Mouse (Mus musculus) heart, embryonic 16.5 days (tissue): ENCODE results near the gene Cd2ap. TPM values are rescaled to one million over a fixed set of nuclear protein-coding genes. Genes with fewer than 3 reads are reported as not detected.

ENCODE experiments used
- ATAC-seq: fragments of 200-750 bp; cut with Nextera tagmentation; replicated peaks from 2 replicates; pipeline ENCODE4 v1.8.0; 2017; ENCODE audit warnings: moderate number of reproducible peaks; ENCODE audit not compliant: insufficient read depth, low FRiP score; ENCODE audit errors: extremely low read depth
- H3K27ac ChIP-seq: fragments of 300-500 bp; sonication (generic); 2 replicates; pipeline ENCODE4 v1.5.1; 2014; ENCODE audit warnings: mild to moderate bottlenecking, low read length, control low read depth, moderate library complexity
- H3K27me3 ChIP-seq: fragments of 300-500 bp; sonication (generic); 2 replicates; pipeline ENCODE4 v1.6.1; 2014; ENCODE audit warnings: low read length, mixed read lengths; ENCODE audit not compliant: control insufficient read depth, insufficient read depth
- H3K36me3 ChIP-seq: fragments of 300-500 bp; sonication (generic); 2 replicates; pipeline ENCODE4 v1.6.1; 2014; ENCODE audit not compliant: control insufficient read depth, insufficient read depth
- H3K4me1 ChIP-seq: fragments of 300-500 bp; sonication (generic); 2 replicates; pipeline ENCODE4 v1.6.1; 2014; ENCODE audit warnings: low read length, mixed read lengths; ENCODE audit not compliant: control insufficient read depth, insufficient read depth
- H3K4me2 ChIP-seq: fragments of 300-500 bp; sonication (generic); 2 replicates; pipeline ENCODE4 v1.6.1; 2014; ENCODE audit warnings: low read depth, mild to moderate bottlenecking, control low read depth, low read length
- H3K4me3 ChIP-seq: fragments of 300-500 bp; sonication (generic); 2 replicates; pipeline ENCODE4 v1.5.1; 2014; ENCODE audit warnings: mild to moderate bottlenecking, control low read depth, low read length
- H3K9ac ChIP-seq: fragments of 300-500 bp; sonication (generic); 2 replicates; pipeline ENCODE4 v1.6.1; 2014; ENCODE audit warnings: low read length, control low read depth
- H3K9me3 ChIP-seq: fragments of 300-500 bp; sonication (generic); replicated peaks from 2 replicates; pipeline ENCODE4 v1.6.1; 2016; ENCODE audit warnings: low read length; ENCODE audit not compliant: control insufficient read depth
- WGBS: fragments of 180-500 bp; shearing (Covaris S2); extraction: QIAGEN DNeasy Blood & Tissue Kit; methylation state at CpG from one replicate; pipeline ENCODE4 v1.1.7; 2014; 5-methylcytosine and 5-hydroxymethylcytosine counted together
- polyA plus RNA-seq: library from polyadenylated mRNA; unstranded; fragments of >200 nt; fragmentation: Nextera tagmentation; extraction: Ambion mirVana; gene quantifications from 2 replicates; pipeline ENCODE4 v1.2.1, GENCODE M21; 2015

Cd2ap gene
- 13.7 and 15.0 TPM in 2 replicates for polyA plus RNA-seq

DNA sequence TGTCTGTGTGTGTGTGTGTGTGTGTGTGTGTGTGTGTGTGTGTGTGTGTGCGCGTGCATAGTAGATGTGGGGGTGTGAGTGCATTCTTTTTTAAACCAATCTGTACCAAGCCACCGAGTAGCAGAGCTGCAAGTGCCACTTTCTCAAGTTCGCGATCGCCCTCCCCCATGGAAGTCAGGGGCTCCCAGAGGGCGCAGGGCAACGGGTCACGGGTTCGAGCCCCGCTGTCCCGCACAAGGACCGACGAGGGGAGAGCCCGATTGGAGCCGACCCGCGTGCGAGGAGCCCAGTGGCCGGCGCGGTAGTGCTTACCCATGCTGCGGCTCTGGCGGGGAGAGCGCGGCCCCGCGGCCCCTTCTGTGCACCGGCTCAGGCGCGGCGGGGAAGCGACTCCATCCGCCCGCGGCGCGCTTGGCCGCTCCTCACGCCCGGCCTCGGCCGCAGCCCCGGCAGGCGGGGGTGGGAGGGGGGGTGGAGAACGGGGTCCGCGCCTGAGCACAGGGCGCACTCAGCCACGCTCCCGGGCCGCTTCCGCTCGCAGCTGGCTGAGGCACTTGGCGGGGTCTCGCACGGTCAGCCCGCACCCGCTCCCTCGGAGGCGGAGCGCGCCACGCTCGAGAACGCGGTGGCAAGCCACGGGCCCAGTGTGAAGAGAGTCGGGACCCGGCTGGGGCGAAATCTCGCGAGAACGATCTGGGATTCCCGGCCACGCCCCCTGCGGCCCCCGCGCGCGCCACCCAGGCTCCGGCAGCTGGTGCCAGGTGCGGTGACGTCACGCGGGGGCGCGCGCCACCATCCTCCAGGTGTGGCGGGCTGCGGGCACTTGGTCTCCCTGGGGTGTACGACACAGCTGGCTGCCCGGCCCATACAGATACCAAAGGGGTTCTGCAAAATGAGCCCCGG is at the start of gene Cd2ap:
Gene Cd2ap (minus strand): TSS at position 665 of the 903 bp plus-strand sequence.
- no peaks in the 10 kb centered on the region for H3K27me3 ChIP-seq
- ATAC-seq = peak; percentile 93
- H3K4me1 ChIP-seq = peaks cover 16% of the 10 kb centered on the region
- H3K36me3 ChIP-seq = no peaks in the 10 kb centered on the region
- H3K9ac ChIP-seq = peak within 1 kb of the TSS; percentile 100
- peak within 1 kb of the TSS; percentile 96 for H3K4me3 ChIP-seq
- H3K27ac ChIP-seq = peak within 1 kb of the TSS; percentile 98
- H3K9me3 ChIP-seq = no peaks in the 10 kb centered on the region
- H3K4me2 ChIP-seq = peak within 1 kb of the TSS; percentile 85
- WGBS = under 1% methylated on average over 91 of the region's 94 CpGs

DNA sequence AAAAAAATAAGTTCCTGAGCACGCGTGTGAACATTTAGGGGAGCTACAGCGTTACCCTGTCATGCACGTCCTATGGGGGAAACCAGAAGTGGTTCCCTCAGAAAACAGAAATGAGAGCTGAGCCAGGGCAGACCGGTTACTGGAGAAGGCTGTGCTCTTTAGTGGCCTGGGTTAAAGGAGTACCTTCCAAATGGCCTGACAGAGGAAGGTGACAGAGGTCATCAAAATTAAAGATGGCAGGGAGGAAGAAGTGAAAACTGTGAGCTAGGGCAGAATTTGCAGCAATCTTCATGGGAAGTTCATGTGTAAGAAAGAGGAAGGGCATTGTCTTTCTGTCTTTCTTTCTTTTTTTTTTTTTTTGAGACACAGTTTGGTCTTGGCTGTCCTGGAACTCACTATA is 48.3 kb upstream of the Cd2ap start:
- ATAC-seq = no peak
- 89% methylated on average over 5 of the region's 5 CpGs for WGBS
- no peak overlapping the region for H3K9ac ChIP-seq

GRCm38 (mm10) chr17:42918810-42919209 is 42.3 kb upstream of the Cd2ap start:
- no peak overlapping the region for H3K27ac ChIP-seq
- ATAC-seq = no peak
- no peak overlapping the region for H3K4me2 ChIP-seq
- no peak overlapping the region for H3K4me3 ChIP-seq
- 47% methylated on average over 9 of the region's 9 CpGs for WGBS
- H3K9me3 ChIP-seq = no peaks in the 10 kb centered on the region
- H3K9ac ChIP-seq = no peak overlapping the region
- H3K4me1 ChIP-seq = no peaks in the 10 kb centered on the region
- H3K36me3 ChIP-seq = no peaks in the 10 kb centered on the region
- H3K27me3 ChIP-seq = no peaks in the 10 kb centered on the region

More for the DNA sequence above, 48.3 kb upstream of the Cd2ap start:
- Histone ChIP-seq H3K4me3 (no peak overlapping the region), H3K36me3 (no peaks in the 10 kb centered on the region), H3K27me3 (no peaks in the 10 kb centered on the region), H3K9me3 (no peaks in the 10 kb centered on the region), H3K4me1 (peaks cover 18% of the 10 kb centered on the region), H3K4me2 (no peak overlapping the region), H3K27ac (no peak overlapping the region)

DNA sequence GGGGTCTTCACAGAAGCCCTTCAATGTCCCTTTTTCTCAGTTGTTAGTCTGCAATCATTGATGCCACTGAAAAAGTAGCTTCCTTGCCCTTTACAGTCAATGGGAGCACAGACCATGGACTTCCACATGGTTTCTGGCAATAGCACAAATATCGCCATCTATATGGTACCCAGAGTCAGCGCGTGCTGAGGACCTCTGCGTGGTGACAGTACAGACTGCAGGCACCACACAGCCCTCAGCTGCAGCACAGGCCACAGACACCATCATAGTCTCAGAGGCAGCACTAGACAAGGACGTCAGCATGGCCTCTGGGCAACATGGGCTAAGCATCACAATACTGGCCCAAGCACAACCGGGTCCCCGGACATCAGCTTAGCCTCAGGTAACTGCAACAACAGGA is 38.3 kb upstream of the Cd2ap start:
- Histone ChIP-seq H3K27ac (no peak overlapping the region), H3K4me1 (no peaks in the 10 kb centered on the region), H3K36me3 (no peaks in the 10 kb centered on the region), H3K4me3 (no peak overlapping the region), H3K4me2 (no peak overlapping the region), H3K9ac (no peak overlapping the region), H3K27me3 (no peaks in the 10 kb centered on the region), H3K9me3 (no peaks in the 10 kb centered on the region)
- ATAC-seq = no peak
- 77% methylated on average over 7 of the region's 7 CpGs for WGBS

DNA sequence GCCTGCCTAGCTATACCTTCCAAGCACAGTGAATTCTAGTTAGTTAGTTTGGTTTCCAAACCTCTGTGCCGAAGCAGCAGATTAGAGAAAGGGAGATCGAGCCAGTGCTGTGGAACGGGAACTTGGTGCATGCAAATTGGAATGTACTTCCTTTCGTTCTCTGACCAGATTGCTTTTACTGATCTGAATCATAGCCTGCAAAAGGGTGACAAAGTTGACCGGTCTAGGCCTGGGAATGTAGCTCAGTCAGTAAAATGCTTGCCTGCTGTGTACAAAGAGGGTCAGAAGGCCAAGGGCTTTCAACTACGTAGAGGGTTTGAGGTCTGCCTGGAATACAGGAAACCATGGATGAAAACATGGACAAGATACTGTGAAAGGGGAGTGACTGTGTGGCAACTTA is 35.7 kb upstream of the Cd2ap start:
- H3K27me3 ChIP-seq = no peaks in the 10 kb centered on the region
- no peaks in the 10 kb centered on the region for H3K9me3 ChIP-seq
- no peak overlapping the region for H3K9ac ChIP-seq
- H3K4me3 ChIP-seq = no peak overlapping the region
- H3K4me1 ChIP-seq = no peaks in the 10 kb centered on the region
- ATAC-seq = no peak
- H3K36me3 ChIP-seq = no peaks in the 10 kb centered on the region
- H3K27ac ChIP-seq = no peak overlapping the region
- WGBS = 64% methylated on average over 6 of the region's 6 CpGs
- no peak overlapping the region for H3K4me2 ChIP-seq

DNA sequence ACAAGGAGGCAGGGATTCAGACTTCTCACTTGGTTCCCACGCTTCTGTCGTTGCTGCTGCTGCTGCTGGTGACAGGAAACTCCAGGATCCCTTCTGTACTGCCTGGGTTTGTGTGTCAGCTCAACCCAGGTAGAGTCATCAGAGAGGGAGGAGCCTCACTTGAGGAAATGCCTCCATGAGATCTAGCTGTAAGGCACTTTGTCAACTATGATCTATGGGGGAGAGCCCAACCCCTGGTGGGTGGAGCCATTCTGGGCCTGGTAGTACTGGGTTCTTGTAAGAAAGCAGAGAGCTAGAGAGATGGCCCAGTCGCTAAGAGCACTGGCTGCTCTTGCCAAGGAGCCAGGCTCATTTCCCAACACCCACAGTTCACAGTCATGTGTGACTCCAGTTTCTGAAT is 34.0 kb upstream of the Cd2ap start:
- no peak overlapping the region for H3K27ac ChIP-seq
- ATAC-seq = no peak
- no peaks in the 10 kb centered on the region for H3K36me3 ChIP-seq
- no peaks in the 10 kb centered on the region for H3K4me1 ChIP-seq
- no peak overlapping the region for H3K4me2 ChIP-seq
- no peak overlapping the region for H3K9ac ChIP-seq
- no peak overlapping the region for H3K4me3 ChIP-seq
- H3K9me3 ChIP-seq = no peaks in the 10 kb centered on the region
- WGBS = 74% methylated on average over 3 of the region's 3 CpGs
- no peaks in the 10 kb centered on the region for H3K27me3 ChIP-seq

DNA sequence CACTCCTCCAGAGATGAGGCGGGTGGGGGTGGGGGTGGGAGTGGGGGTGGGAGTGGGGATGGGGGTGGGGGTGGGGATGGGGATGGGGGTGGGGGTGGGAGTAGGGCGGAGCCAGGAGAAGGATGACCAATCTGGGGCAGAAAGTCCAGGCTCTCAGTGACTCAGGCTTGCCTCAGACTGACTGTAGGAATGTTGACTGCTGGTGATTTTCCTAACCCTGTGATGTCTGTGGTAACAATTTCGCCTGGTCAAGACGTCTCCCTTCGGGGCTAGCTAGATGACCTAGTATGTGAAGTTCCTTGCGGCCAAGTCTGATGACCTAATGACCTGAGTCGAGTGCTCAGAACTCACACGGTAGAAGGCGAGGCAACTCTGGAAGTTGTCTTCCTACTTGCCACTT is 32.9 kb upstream of the Cd2ap start:
- Histone ChIP-seq H3K9ac (no peak overlapping the region), H3K4me3 (no peak overlapping the region), H3K36me3 (no peaks in the 10 kb centered on the region), H3K27me3 (no peaks in the 10 kb centered on the region), H3K4me1 (no peaks in the 10 kb centered on the region), H3K4me2 (no peak overlapping the region), H3K27ac (no peak overlapping the region), H3K9me3 (no peaks in the 10 kb centered on the region)
- ATAC-seq = no peak
- WGBS = 60% methylated on average over 9 of the region's 9 CpGs

DNA sequence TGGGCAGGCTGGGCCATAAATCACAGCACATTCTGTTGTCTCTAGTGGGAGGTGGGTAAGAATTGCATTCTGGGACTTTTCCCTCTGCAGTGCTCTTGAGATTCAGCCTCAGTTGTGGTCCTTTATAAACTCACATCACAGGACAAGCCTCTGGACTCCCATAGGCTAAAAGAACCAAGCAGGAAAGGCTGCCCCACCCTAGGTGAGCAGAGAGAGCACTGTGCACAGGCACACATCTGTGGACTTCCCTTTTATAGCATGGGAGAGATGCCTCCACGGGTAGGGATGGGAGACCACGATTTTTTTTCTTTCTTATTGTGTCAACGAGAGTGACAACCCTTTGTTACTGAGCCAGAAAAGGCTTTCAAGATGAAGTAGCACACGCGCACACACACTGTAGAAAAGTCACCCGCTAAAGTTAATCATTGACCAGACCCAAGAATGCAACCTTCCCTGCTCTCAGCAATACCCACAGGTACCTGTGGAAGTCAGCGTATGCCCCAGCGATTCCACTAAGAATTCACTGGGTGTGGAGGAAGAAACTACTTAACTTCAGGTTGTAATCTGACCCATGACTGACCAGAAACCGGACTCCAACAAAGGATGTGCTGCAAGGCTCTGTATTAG is 32.4 kb upstream of the Cd2ap start:
- Histone ChIP-seq H3K36me3 (no peaks in the 10 kb centered on the region), H3K4me1 (no peaks in the 10 kb centered on the region), H3K4me2 (no peak overlapping the region), H3K4me3 (no peak overlapping the region), H3K9me3 (no peaks in the 10 kb centered on the region), H3K9ac (no peak overlapping the region), H3K27me3 (no peaks in the 10 kb centered on the region), H3K27ac (no peak overlapping the region)
- WGBS = 72% methylated on average over 9 of the region's 9 CpGs
- ATAC-seq = no peak

DNA sequence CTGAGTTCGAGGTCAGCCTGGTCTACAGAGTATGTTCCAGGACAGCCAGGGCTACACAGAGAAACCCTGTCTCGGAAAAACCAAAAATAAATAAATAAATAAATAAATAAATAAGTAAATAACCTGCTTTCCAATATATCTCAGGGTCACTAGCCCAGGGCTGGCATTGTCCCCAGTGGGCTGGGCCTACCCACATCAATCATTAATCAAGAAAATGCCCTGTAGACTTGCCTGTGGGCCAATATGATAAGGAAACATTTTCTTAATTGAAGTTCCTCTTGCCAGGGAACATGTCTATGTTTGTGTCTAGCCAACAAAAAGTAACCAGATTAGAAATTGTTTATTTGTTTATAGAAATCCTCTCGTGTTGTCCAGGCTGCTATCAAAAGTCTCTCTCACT is 31.7 kb upstream of the Cd2ap start:
- Histone ChIP-seq H3K4me3 (no peak overlapping the region), H3K4me1 (no peaks in the 10 kb centered on the region), H3K4me2 (no peak overlapping the region), H3K9ac (no peak overlapping the region), H3K36me3 (no peaks in the 10 kb centered on the region), H3K27me3 (no peaks in the 10 kb centered on the region), H3K9me3 (no peaks in the 10 kb centered on the region), H3K27ac (no peak overlapping the region)
- ATAC-seq = no peak
- WGBS = 83% methylated on average over 3 of the region's 3 CpGs
